Mouse (Mus musculus) thymus, adult 2 months (tissue): ENCODE measurements around the gene Ier5l.

Source experiments
- CTCF ChIP-seq: fragments of 200-500 bp; IDR thresholded peaks from 2 replicates; pipeline ENCODE4 v1.5.1; 2012; ENCODE audit warnings: mild to moderate bottlenecking, control low read depth, low read length, moderate library complexity, borderline replicate concordance; ENCODE audit not compliant: control insufficient read depth, poor library complexity, insufficient read depth; ENCODE audit errors: extremely low read depth
- POLR2A ChIP-seq: fragments of 200-500 bp; IDR thresholded peaks from 2 replicates; pipeline ENCODE4 v1.6.1; 2012; ENCODE audit warnings: mild to moderate bottlenecking, low read length, control low read depth, moderate library complexity; ENCODE audit not compliant: control insufficient read depth, poor library complexity, insufficient read depth; ENCODE audit errors: extremely low read depth

DNA sequence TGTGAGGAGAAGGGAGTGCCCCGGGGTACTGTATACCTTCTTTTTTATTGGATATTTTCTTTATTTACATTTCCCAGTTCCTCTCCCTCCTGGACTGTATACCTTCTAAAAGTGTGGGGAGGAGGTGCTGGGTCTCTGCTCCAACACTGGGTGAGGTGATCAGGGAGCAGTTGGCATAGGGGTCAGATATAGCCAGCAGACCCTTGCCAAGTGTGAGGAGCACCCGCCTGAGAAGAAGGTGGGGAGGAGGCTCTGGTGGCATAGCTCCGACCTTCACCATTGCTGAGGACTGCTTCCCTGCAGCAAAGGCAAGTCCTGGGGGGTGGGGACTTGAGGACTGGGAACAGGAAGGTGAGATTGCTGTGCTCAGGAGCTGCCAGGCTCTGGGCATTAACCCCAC lies 22.5 kb downstream of the Ier5l start:
- TF ChIP-seq CTCF, result no peak
- no peak for TF ChIP-seq POLR2A
